Mouse (Mus musculus) adrenal gland, postnatal 14 days (tissue): ENCODE measurements around the gene Mark3. TPM values are rescaled to one million over a fixed set of nuclear protein-coding genes. Genes with fewer than 3 reads are reported as not detected.
A peak's percentile ranks its signal among the peaks of the same experiment; 100 is the strongest.

Source experiments
- DNase-seq: peaks from one replicate; pipeline ENCODE4 v3.0.0; 2021; ENCODE audit warnings: mixed read lengths
- total RNA-seq: library from RNA; stranded (reverse); gene quantifications from 2 replicates; pipeline ENCODE4 v1.2.3, GENCODE M21; 2021

The Mark3 gene
- total RNA-seq, 1 experiment from 2014 or later: 98.3 TPM

GRCm38 (mm10) chr12:111697708-111698107 lies 123.4 kb downstream of the Mark3 start:
- DNase-seq: no peak

- DNase-seq: peak; percentile 61
Measured at GRCm38 (mm10) chr12:111698346-111698913, 124.1 kb downstream of the Mark3 start.

- no peak for DNase-seq
Measured at GRCm38 (mm10) chr12:111699542-111699941, 125.2 kb downstream of the Mark3 start.

- no peak for DNase-seq
Measured at GRCm38 (mm10) chr12:111700920-111701458, 126.7 kb downstream of the Mark3 start.

- no peak for DNase-seq
Measured at GRCm38 (mm10) chr12:111703301-111703700, 129.0 kb downstream of the Mark3 start.

GRCm38 (mm10) chr12:111704609-111705008 lies 130.3 kb downstream of the Mark3 start:
- peak; percentile 62 for DNase-seq

GRCm38 (mm10) chr12:111705186-111705973 lies 131.1 kb downstream of the Mark3 start:
- peak; percentile 65 for DNase-seq

Other genes with a start within 250 kb of the Mark3 start
- 133 and 149 TPM in 2 replicates for gene Cdc42bpb, start 196.8 kb upstream of the Mark3 start, total RNA-seq
- 0.56 and 0.79 TPM in 2 replicates for gene Lbhd2, start 167.7 kb upstream of the Mark3 start, total RNA-seq
- gene Exoc3l4, start 157.5 kb upstream of the Mark3 start, total RNA-seq: 4.6 and 5.2 TPM in 2 replicates
- gene Tnfaip2, start 132.1 kb upstream of the Mark3 start, total RNA-seq: 14.0 and 14.4 TPM in 2 replicates
- gene Gm266, start 88.7 kb upstream of the Mark3 start, total RNA-seq: 0.60 TPM in 1 of 2 replicates, not detected in the other
- 334 and 370 TPM in 2 replicates for gene Eif5, start 36.5 kb upstream of the Mark3 start, total RNA-seq
- gene Ckb, start 97.8 kb downstream of the Mark3 start, total RNA-seq: 62.6 and 83.5 TPM in 2 replicates
- gene Trmt61a, start 103.6 kb downstream of the Mark3 start, total RNA-seq: 14.2 and 15.5 TPM in 2 replicates
- 32.5 and 34.6 TPM in 2 replicates for gene Bag5, start 138.7 kb downstream of the Mark3 start, total RNA-seq
- 72.5 and 73.3 TPM in 2 replicates for gene Apopt1, start 138.7 kb downstream of the Mark3 start, total RNA-seq
- gene Klc1, start 184.3 kb downstream of the Mark3 start, total RNA-seq: 99.9 and 115 TPM in 2 replicates
- gene Xrcc3, start 239.3 kb downstream of the Mark3 start, total RNA-seq: 18.6 and 20.8 TPM in 2 replicates
- gene Zfyve21, start 239.6 kb downstream of the Mark3 start, total RNA-seq: 91.0 and 96.9 TPM in 2 replicates